Mouse (Mus musculus): ENCODE data around the gene Fastk. TPM values are rescaled to one million over a fixed set of nuclear protein-coding genes. Genes with fewer than 3 reads are reported as not detected.

Gene Fastk
- polyA plus RNA-seq, 1 experiment from 2014 or later: 65.1 TPM

- no peak overlapping the region for H3K9ac ChIP-seq (replicated peaks; ENCODE audit: low read depth)
- H3K9me3 ChIP-seq (ENCODE audit: low read length): no peaks in the 10 kb centered on the region
- no peak overlapping the region for H3K4me2 ChIP-seq (replicated peaks; ENCODE audit: low read depth, low read length)
- H3K4me1 ChIP-seq (ENCODE audit: insufficient read depth, low read depth, low read length): peaks cover 10% of the 10 kb centered on the region
- DNase-seq (ENCODE audit: low spot score) (no peak), ATAC-seq (no peak)
- H3K27ac ChIP-seq (ENCODE audit: low read length): no peak overlapping the region
- peaks cover 27% of the 10 kb centered on the region for H3K36me3 ChIP-seq (ENCODE audit: insufficient read depth, low read length)
- 92% methylated on average over 8 of the region's 8 CpGs for WGBS
- no peaks in the 10 kb centered on the region for H3K27me3 ChIP-seq (replicated peaks; ENCODE audit: insufficient read depth, low read length)
- H3K4me3 ChIP-seq (ENCODE audit: low read depth, low read length): no peak overlapping the region
- TF ChIP-seq CTCF (IDR thresholded peaks at IDR 0.05) (no peak), EP300 (IDR thresholded peaks at IDR 0.05) (no peak)
Observed at GRCm38 (mm10) chr5:24441187-24441586, 3.9 kb downstream of the Fastk start.

- no peak for DNase-seq (ENCODE audit: low spot score)
- H3K9me3 ChIP-seq (ENCODE audit: low read length): no peaks in the 10 kb centered on the region
- H3K4me2 ChIP-seq (replicated peaks; ENCODE audit: low read depth, low read length): no peak overlapping the region
- H3K4me3 ChIP-seq (ENCODE audit: low read depth, low read length): no peak overlapping the region
- H3K4me1 ChIP-seq (ENCODE audit: insufficient read depth, low read depth, low read length): no peaks in the 10 kb centered on the region
- WGBS: 82% methylated on average over 8 of the region's 8 CpGs
- H3K9ac ChIP-seq (replicated peaks; ENCODE audit: low read depth): no peak overlapping the region
- no peak overlapping the region for H3K27ac ChIP-seq (ENCODE audit: low read length)
- H3K27me3 ChIP-seq (replicated peaks; ENCODE audit: insufficient read depth, low read length): no peaks in the 10 kb centered on the region
- TF ChIP-seq EP300 (IDR thresholded peaks at IDR 0.05) (no peak), CTCF (IDR thresholded peaks at IDR 0.05) (no peak)
- ATAC-seq: no peak
- H3K36me3 ChIP-seq (ENCODE audit: insufficient read depth, low read length): peaks cover 69% of the 10 kb centered on the region
Observed at GRCm38 (mm10) chr5:24433993-24434392, 11.1 kb downstream of the Fastk start.

- H3K36me3 ChIP-seq (ENCODE audit: insufficient read depth, low read length): peaks cover 35% of the 10 kb centered on the region
- DNase-seq (ENCODE audit: low spot score) (no peak), ATAC-seq (no peak)
- no peak overlapping the region for H3K9ac ChIP-seq (replicated peaks; ENCODE audit: low read depth)
- TF ChIP-seq EP300 (IDR thresholded peaks at IDR 0.05) (no peak), CTCF (IDR thresholded peaks at IDR 0.05) (no peak)
- H3K9me3 ChIP-seq (ENCODE audit: low read length): no peaks in the 10 kb centered on the region
- no peaks in the 10 kb centered on the region for H3K27me3 ChIP-seq (replicated peaks; ENCODE audit: insufficient read depth, low read length)
- H3K4me1 ChIP-seq (ENCODE audit: insufficient read depth, low read depth, low read length): peaks cover 27% of the 10 kb centered on the region
- WGBS: 43% methylated on average over 8 of the region's 9 CpGs
- H3K4me3 ChIP-seq (ENCODE audit: low read depth, low read length): no peak overlapping the region
- H3K4me2 ChIP-seq (replicated peaks; ENCODE audit: low read depth, low read length): peak overlapping the region; percentile 39
- H3K27ac ChIP-seq (ENCODE audit: low read length): no peak overlapping the region
Observed at GRCm38 (mm10) chr5:24428596-24428995, 16.5 kb downstream of the Fastk start.

- H3K9ac ChIP-seq (replicated peaks; ENCODE audit: low read depth): no peak overlapping the region
- H3K4me1 ChIP-seq (ENCODE audit: insufficient read depth, low read depth, low read length): peaks cover 28% of the 10 kb centered on the region
- H3K36me3 ChIP-seq (ENCODE audit: insufficient read depth, low read length): peaks cover 32% of the 10 kb centered on the region
- DNase-seq (ENCODE audit: low spot score): peak; percentile 81
- H3K27me3 ChIP-seq (replicated peaks; ENCODE audit: insufficient read depth, low read length): no peaks in the 10 kb centered on the region
- peak overlapping the region; percentile 39 for H3K4me2 ChIP-seq (replicated peaks; ENCODE audit: low read depth, low read length)
- peak; percentile 11 for ATAC-seq
- WGBS: 19% methylated on average over 14 of the region's 15 CpGs
- no peak for TF ChIP-seq EP300 (IDR thresholded peaks at IDR 0.05)
- TF ChIP-seq CTCF (IDR thresholded peaks at IDR 0.05): no peak
- H3K27ac ChIP-seq (ENCODE audit: low read length): no peak overlapping the region
- no peaks in the 10 kb centered on the region for H3K9me3 ChIP-seq (ENCODE audit: low read length)
- no peak overlapping the region for H3K4me3 ChIP-seq (ENCODE audit: low read depth, low read length)
Observed at GRCm38 (mm10) chr5:24427981-24428402, 17.1 kb downstream of the Fastk start.

GRCm38 (mm10) chr5:24427285-24427633 lies 17.8 kb downstream of the Fastk start:
- Histone ChIP-seq H3K27ac (ENCODE audit: low read length) (peak overlapping the region; percentile 8), H3K4me1 (ENCODE audit: insufficient read depth, low read depth, low read length) (peaks cover 31% of the 10 kb centered on the region), H3K4me2 (replicated peaks; ENCODE audit: low read depth, low read length) (peak overlapping the region; percentile 81), H3K9me3 (ENCODE audit: low read length) (no peaks in the 10 kb centered on the region), H3K9ac (replicated peaks; ENCODE audit: low read depth) (no peak overlapping the region), H3K4me3 (ENCODE audit: low read depth, low read length) (no peak overlapping the region), H3K27me3 (replicated peaks; ENCODE audit: insufficient read depth, low read length) (no peaks in the 10 kb centered on the region), H3K36me3 (ENCODE audit: insufficient read depth, low read length) (peaks cover 25% of the 10 kb centered on the region)
- whole genome bisulfite sequencing: 32% methylated on average over 12 of the region's 12 CpGs
- TF ChIP-seq CTCF (IDR thresholded peaks at IDR 0.05) (no peak), EP300 (IDR thresholded peaks at IDR 0.05) (no peak)
- DNase-seq (ENCODE audit: low spot score): no peak
- ATAC-seq: no peak

GRCm38 (mm10) chr5:24426556-24427284 lies 18.4 kb downstream of the Fastk start:
- ATAC-seq (no peak), DNase-seq (ENCODE audit: low spot score) (peak; percentile 37)
- Histone ChIP-seq H3K4me1 (ENCODE audit: insufficient read depth, low read depth, low read length) (peaks cover 31% of the 10 kb centered on the region), H3K4me2 (replicated peaks; ENCODE audit: low read depth, low read length) (peak overlapping the region; percentile 81), H3K9ac (replicated peaks; ENCODE audit: low read depth) (no peak overlapping the region), H3K36me3 (ENCODE audit: insufficient read depth, low read length) (peaks cover 20% of the 10 kb centered on the region), H3K9me3 (ENCODE audit: low read length) (no peaks in the 10 kb centered on the region), H3K27ac (ENCODE audit: low read length) (peak overlapping the region; percentile 21; the same call in 1 of the 2 replicates), H3K27me3 (replicated peaks; ENCODE audit: insufficient read depth, low read length) (no peaks in the 10 kb centered on the region), H3K4me3 (ENCODE audit: low read depth, low read length) (peak overlapping the region; percentile 74; the same call in 1 of the 2 replicates)
- 14% methylated on average over 9 of the region's 9 CpGs for WGBS
- TF ChIP-seq EP300 (IDR thresholded peaks at IDR 0.05) (no peak), CTCF (IDR thresholded peaks at IDR 0.05) (no peak)
